Mouse (Mus musculus): ENCODE data around the gene Fgl2. TPM values are rescaled to one million over a fixed set of nuclear protein-coding genes. Genes with fewer than 3 reads are reported as not detected.
A peak's percentile ranks its signal among the peaks of the same experiment; 100 is the strongest.
"Not testable (repeated sequence)": the region's sequence is repeated elsewhere in the genome, so short reads cannot be mapped to it uniquely, and the experiment has no call there.

Gene Fgl2
- 1 to 10 TPM; 1.8 to 1.9 TPM for total RNA-seq (2021)

DNA sequence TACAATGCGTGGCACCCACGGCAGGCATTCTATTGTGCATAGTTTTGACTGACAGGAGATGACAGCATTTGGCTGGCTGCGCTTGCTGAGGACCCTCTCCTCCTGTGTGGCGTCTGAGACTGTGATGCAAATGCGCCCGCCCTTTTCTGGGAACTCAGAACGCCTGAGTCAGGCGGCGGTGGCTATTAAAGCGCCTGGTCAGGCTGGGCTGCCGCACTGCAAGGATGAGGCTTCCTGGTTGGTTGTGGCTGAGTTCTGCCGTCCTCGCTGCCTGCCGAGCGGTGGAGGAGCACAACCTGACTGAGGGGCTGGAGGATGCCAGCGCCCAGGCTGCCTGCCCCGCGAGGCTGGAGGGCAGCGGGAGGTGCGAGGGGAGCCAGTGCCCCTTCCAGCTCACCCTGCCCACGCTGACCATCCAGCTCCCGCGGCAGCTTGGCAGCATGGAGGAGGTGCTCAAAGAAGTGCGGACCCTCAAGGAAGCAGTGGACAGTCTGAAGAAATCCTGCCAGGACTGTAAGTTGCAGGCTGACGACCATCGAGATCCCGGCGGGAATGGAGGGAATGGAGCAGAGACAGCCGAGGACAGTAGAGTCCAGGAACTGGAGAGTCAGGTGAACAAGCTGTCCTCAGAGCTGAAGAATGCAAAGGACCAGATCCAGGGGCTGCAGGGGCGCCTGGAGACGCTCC lies at the start of gene Fgl2:
TSS of gene Fgl2 (plus strand) at position 150 of the 687 bp plus-strand sequence.
- peak; percentile 76 for DNase-seq
- intact Hi-C loops (cut with DNase I), result no loop called here

DNA sequence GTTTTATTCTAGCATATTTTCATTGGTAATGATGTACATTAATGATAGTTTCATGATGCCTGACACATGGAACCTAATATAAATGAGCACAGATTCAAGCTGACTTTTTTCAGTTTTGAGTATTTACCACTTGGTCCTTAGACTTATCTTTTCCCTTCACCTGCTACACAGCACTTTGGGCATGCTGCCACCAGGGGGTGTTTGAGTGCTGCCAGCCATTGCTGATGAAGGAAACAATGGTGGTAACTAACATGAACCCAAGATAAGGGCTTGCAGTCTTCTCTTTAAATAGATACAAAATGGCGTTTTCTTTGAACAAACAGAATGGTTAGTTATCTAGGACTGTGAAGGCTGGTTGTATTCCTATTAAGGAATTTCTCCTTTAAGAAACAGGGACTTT lies 45.9 kb upstream of the Fgl2 start:
- intact Hi-C loops (cut with DNase I), result no loop called here
- peak; percentile 49 for DNase-seq

DNA sequence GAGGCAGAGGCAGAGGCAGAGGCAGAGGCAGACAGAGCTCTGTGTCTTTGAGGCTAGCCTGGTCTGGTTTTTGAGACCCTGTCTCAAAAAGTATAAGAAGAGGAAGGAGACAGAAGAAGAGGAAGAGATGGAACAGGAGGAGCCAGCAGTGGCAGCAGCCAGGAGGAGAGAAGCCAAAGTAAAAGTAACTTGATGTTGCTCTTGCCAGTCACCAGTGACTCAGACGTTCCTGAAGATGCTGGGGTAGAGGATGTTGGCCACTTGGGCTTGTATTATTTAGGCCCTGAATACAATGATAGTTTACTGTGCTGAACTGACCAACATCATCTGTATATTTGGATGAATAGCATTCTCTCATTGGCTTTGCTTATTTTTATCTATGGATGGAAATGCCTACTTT lies 43.9 kb upstream of the Fgl2 start:
- intact Hi-C loops (cut with DNase I), result no loop called here
- no peak for DNase-seq

DNA sequence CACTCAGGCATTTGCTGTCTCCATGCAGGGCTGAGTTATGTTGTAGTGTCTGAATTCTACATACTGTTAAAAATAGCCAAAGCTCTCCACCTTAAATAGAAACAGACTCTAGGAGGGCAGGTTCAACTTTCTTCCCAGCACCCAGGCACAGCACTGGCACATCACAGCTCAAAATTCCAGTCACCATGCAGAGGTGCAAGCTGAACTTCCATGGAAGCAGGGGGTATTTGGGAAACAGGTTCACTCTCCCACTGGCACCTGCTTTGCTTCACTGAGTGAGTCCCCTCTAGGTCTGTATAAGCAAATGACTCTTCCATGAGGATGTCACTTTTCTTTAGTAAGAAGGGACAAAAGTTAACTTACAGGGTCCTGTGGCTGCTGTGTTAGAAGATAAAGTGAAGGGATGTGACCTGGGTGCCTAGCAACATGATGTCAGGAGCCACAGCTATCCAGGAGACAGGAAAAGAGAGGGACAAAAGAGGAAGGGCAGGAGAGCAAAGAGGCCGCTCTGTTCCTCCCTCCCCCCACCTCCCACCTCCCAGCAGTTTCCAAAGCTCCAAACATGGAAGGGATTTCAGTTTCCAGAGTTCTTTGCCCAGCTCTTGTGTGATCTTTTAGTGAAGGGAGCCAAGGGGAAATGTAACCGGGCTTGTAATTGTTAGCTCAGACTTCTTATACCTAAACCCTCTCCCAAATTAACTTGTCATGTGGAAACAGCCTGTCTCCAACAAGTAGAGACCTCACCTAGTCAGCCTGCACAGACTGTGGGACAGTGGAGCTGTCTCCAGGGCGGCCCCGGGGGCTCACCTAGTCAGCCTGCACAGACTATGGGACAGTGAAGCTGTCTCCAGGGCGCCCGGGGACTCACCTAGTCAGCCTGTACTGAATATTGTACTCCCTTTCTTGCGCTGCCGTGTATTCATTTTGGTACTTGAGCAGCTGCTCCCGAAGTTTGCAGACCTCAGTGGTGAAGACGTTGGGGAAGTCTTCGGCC lies 42.5 kb upstream of the Fgl2 start:
- intact Hi-C loops (cut with DNase I), result no loop called here
- no peak for DNase-seq

DNA sequence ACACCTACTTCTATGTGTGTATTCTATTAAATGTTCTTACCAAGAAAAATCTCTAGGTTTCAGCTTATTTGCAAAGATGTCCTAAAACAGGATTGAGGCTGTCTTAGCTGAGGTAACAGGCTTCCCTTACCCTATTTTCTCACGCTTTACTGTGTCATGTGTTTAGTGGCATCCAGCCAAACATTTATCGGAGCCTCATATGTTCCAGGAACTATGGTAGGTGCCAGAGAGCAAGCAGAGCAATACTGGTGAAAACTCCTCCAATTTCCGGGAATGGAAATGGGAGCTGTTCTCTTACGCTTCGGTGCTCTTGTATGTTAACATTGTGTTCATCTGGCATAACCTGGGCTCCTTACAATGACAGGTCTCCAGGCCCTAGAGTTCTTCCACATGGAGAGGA lies 40.8 kb upstream of the Fgl2 start:
- no peak for DNase-seq
- intact Hi-C loops (cut with DNase I), result no loop called here

DNA sequence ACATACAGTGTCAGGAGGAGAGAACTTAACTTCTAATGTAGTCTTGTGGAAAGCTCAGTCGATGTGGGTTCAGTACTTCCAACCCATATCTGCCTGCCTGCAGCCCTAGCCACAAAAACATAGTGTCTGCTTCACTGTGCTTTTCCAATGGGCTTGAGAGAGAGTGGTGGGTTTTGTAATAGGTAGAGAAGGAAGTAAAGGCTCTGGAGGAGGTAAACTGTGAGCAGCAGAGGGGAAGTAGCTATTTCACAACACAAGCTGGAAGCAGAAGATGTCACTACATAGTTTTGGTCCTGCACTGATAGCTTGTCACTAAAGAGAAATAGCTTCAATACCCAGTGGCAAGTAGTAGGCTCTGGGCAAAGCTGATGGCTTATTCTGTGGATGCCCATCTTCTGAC lies 40.3 kb upstream of the Fgl2 start:
- DNase-seq, result no peak
- intact Hi-C loops (cut with DNase I), result no loop called here

DNA sequence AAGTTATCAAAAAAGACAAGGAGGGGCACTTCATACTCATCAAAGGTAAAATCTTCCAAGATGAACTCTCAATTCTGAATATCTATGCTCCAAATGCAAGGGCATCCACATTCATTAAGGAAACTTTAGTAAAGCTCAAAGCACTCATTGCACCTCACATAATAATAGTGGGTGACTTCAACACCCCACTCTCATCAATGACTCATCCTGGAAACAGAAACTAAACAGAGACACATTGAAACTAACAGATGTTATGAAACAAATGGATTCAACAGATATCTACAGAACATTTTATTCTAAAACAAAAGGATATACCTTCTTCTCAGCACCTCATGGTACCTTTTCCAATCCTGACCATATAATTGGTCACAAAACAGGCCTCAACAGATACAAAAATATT lies 30.2 kb upstream of the Fgl2 start:
- intact Hi-C loops (cut with DNase I); DNase-seq: not testable (repeated sequence)

DNA sequence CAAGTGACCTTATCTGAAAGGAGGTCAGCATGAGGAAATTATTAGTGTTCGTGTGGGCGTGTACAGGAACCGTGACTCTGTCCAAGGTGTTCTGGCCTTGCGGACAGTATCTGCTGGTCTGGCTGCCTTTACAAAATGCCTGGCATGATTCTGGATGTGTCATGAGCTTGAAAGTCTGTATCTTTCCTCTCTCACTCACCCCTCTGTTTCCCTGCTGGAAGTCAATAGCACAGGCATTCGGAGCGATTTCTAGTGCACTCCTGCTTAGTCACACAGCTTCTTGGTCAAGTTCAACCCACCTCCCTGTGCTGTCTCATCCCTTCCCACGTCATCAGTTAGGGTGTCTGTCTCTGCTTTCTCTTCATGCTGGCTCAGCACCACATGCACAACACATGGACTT lies 24.1 kb upstream of the Fgl2 start:
- no peak for DNase-seq
- intact Hi-C loops (cut with DNase I), result no loop called here

DNA sequence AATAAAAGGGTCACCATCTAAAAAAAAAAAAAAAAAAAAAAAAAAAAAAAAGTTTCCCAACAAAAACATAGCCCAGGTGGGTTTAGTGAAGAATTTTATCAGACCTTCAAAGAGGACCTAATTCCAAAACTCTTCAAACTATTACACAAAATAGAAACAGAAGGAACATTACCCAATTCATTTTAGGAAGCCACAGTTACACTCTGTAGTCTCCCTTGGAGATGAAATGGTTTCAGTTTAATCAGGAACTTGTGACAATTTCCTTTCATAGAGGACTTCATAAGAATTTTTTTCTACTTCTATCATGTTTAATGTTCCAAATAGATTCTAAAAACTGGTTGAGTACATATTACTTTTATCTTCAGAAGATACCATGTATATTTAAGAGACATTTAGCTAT lies 20.8 kb upstream of the Fgl2 start:
- DNase-seq, result no peak
- intact Hi-C loops (cut with DNase I), result no loop called here

DNA sequence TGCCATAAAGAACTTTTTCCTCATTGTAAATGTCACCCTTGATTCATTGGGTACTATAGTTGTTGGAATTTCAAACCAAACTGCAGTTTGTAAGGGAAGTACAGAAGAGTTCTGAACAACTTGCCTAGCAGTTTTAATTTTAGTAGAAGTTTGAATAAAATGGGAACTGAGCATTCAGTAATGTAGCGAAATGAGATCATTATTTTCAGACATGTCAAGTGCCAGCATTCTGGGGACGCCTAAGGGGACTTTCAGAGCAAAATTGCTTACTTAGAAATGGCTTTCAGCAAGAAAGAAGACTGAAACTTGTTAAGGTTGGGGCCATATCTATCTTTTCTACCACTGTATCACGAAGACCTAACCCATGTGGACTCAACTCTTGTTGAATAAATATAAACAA lies 13.8 kb upstream of the Fgl2 start:
- intact Hi-C loops (cut with DNase I), result no loop called here
- DNase-seq, result no peak

DNA sequence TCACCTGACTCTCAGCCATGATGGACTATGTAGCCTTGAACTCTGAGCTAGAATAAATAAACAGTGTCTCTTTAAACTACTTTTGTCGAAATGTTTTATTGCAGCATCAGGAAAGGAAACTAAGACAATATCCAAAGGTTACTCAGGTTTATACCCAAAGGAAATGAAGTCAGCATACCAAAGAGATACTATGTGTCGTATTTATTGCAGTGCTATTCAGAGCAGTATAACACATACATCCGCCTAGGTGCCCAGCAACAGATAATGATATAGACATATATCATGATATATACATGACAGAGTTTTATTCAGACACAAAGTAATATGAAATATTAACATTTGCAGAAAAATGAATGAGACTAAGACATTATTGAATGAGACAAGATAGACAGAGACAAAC lies 9.1 kb upstream of the Fgl2 start:
- intact Hi-C loops (cut with DNase I), result no loop called here
- no peak for DNase-seq

DNA sequence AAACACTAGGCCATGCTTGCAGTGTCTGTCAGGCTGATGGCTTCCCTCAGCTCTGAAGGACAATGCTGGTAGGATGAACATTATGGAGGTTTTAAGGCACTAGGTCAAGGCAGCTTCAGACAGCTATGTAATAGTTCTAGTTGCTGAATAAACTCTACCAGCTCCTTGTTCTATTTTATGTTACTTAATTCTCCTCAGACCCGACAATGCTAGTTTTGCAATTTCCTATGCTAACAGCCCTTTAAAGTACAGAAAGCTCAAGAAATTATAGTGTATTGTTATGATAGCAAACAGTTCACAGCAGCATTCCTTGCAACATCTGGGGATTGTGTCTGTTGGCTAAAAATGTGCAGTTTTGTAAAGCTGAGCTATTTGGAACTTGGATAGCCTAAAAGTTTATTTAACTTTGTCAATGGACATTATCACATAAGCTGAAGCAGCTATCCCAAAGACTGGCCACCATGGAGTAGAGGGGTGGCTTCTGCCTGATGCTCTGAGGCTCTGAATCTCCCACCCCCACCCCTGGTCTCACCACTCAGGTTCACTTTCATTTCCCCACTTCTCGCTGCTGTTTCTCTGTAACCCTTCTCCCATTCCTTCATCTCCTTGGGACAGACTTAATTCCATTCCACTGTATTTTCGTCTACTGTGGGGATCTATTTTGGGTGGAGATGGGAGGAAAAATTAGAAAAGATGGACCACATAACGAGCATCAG lies 5.9 kb upstream of the Fgl2 start:
- DNase-seq, result no peak
- intact Hi-C loops (cut with DNase I), result no loop called here

DNA sequence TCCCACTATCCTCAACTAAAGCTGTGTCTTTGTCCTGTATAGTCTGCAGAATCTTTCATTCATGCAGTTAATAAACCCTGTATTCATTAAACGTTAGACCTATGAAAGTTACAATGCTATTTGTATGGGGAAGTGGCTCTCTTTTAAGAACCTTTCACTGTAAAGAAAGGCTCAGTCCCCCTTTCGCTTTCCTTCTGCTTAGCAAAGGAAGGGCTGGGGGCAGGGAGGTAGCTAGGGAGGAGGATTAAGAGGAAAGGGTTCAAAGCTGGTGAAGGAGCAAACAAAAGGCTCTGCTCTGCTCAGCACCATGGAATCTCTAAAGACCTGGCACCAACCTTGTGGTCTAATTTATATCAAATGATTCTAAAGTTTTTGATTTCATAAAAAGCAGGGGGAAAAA lies 4.9 kb upstream of the Fgl2 start:
- no peak for DNase-seq
- intact Hi-C loops (cut with DNase I), result no loop called here

DNA sequence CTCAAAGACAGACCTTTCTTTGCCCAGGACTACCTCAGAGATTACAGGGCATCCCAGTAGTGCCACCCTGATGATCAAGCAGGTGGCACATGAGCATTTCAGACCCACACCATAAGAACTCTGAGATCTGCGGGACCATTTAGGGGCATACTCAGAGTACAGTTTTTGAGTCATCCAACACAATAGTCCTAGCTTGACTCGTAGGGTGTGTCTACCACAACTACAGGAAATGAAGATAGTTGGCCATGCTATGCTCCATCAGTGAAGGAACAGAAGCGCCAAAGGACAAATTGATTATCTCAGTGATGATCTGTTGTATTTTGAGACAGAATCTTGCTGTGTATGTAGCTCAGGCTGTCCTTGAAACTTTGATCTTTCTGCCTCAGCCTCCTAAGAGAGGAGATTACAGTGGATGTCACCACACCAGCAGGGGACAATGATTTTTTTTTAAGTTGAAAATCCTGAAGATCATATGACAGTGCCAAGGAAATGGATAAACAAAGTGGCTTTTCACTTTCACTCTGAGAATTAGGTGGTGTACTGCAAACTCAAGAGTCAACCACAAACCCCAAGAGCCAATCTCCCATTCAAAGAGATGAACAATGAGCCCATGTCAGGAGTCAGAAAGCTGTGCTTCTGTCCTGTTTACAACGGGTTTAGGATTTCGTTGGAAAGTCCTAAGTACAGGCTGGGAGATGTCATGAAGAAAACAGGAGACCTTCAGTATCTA lies 2.1 kb upstream of the Fgl2 start:
- intact Hi-C loops (cut with DNase I), result no loop called here
- DNase-seq, result no peak

DNA sequence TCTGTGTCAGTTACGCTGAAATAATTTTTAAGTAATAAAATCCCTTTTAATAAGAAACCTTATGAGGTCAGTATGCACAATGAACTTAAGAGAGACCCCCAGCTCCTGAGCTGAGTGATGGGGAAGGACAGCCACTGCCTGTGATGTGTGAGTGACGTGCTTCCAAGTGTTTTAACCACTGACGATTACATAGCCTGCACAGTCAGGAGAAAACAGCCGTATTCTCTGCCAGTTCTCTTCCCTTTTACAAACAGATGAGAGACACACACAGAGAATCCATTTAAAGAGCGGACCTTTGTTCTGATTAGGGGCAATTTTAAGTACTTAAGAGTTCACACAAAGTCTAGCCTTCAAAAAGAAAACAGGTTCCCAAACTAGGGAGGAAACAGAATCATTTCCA lies 522 bp upstream of the Fgl2 start:
- DNase-seq, result no peak
- intact Hi-C loops (cut with DNase I), result no loop called here

DNA sequence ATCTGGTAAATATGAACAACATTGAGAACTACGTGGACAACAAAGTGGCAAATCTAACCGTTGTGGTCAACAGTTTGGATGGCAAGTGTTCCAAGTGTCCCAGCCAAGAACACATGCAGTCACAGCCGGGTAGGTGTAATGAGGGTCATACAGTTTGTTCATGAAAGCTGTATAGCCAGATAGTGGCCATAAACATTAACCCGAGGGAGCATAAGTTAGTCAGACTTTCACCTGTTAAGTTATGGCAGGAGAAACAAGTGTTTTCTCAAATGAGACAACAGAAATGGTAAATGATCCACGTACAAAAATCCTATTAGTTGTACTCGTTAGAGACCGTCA lies 707 bp downstream of the Fgl2 start:
- no peak for DNase-seq
- intact Hi-C loops (cut with DNase I), result no loop called here

DNA sequence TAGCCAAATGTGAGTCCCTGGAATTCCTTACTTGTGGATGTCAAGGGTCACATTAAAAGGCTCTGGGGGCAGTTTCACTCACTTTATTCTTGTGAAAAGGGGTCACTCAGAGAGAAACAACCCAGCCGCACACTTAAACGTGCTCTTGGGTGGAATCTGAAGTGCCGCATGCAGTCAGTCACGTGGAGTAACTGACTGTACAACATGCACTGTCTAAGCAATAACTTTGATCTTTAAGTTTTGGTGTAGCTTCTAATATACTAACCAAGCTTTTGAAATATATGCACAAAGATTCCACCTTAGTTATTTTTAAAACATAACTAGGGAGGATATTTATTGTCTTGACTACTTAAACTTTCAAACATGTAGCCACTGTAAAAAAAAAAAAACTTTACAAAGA lies 4.5 kb downstream of the Fgl2 start:
- no peak for DNase-seq
- intact Hi-C loops (cut with DNase I), result no loop called here

DNA sequence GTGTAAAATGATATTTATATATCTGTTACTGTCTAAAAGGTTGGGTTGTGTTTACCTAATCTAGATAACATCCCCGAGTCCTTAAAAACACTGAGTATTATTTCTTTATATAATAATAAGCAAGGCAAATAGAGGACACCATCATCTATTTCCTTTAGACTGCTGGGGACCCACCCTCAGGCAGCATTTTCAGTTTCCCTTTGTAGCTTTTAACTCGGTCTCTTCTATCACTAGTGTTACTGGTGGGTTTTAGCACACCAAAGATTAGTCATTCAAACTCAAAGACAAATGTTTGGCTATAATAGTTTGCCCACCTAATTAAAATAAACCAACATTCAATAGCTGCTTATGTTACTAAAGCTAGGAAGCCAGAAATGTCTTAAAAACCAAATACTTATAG lies 6.0 kb downstream of the Fgl2 start:
- DNase-seq, result no peak
- intact Hi-C loops (cut with DNase I), result no loop called here

DNA sequence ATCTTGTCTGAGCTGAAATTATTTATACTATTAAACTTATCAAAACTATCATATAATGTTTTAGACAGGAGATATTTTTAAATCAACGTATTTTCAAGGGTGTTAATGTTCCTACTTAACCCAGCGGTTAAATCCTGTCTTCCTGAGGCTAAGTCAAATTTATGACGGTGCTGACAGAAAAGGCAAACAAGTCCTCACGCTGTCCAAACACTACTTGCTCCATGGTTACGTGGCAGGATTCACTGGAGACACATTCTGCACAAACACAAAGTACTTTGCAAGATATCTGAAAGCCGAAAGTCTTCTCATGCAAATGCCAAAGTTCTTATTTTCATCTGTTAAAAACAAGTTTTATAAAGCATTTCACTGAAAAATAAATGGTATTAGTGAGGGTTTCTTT lies 9.5 kb downstream of the Fgl2 start:
- intact Hi-C loops (cut with DNase I), result no loop called here
- DNase-seq, result no peak

DNA sequence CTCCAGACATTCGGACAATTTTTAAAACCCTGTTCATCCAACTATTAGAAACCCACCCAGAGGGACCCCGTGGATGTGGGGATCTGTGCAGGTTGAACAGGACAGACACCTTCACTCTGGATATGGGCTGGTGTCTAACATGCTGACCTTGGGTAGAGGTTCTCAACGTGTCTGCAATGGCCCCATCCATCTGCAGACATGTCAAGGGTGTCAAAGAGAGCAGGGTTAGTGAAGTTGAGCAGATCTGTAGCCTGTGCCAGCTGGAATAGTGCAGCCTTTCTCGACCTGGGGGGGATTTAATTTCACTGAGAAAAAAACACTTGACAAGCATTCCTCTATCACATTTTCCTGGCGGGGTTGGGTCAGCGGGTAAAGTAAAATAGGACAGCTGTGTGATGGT lies 10.2 kb downstream of the Fgl2 start:
- no peak for DNase-seq
- intact Hi-C loops (cut with DNase I), result no loop called here

Data from left cerebral cortex, postnatal 4 days (tissue).